Mouse (Mus musculus) retina, adult 2 months (tissue): ENCODE results near the gene Mmp21.
A peak's percentile ranks its signal among the peaks of the same experiment; 100 is the strongest.

Experiments
- DNase-seq: peaks from one replicate; pipeline ENCODE4 v3.0.0-alpha.2; 2012; ENCODE audit warnings: low read depth, low spot score

The Mmp21 gene

GRCm38 (mm10) chr7:133662467-133662866, 17.4 kb downstream of the Mmp21 start:
- DNase-seq, result no peak

- no peak for DNase-seq
These were observed 34.1 kb downstream of the Mmp21 start for GRCm38 (mm10) chr7:133645716-133646115.

DNA sequence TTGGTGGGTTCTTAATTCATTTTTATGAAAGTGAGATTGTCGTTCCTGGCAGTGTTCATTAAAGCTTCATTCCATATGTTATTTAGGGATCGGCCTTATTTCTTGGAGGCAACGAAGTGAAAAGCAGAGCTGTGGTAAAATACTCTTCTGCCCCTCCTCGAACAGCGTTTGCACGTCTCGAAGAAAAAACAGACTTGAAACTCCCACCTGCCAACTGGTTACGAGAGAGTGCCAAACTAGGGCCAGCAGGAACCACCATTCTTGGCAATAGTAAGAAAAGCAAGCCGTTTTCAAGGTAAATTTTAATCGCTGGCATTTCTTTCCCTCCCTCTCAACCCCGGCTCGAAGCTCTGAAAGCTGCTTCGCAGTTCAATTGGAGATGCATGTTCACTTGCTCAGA, 41.0 kb downstream of the Mmp21 start:
- no peak for DNase-seq

- DNase-seq, result no peak
These were observed 41.6 kb downstream of the Mmp21 start for GRCm38 (mm10) chr7:133638306-133638705.

DNA sequence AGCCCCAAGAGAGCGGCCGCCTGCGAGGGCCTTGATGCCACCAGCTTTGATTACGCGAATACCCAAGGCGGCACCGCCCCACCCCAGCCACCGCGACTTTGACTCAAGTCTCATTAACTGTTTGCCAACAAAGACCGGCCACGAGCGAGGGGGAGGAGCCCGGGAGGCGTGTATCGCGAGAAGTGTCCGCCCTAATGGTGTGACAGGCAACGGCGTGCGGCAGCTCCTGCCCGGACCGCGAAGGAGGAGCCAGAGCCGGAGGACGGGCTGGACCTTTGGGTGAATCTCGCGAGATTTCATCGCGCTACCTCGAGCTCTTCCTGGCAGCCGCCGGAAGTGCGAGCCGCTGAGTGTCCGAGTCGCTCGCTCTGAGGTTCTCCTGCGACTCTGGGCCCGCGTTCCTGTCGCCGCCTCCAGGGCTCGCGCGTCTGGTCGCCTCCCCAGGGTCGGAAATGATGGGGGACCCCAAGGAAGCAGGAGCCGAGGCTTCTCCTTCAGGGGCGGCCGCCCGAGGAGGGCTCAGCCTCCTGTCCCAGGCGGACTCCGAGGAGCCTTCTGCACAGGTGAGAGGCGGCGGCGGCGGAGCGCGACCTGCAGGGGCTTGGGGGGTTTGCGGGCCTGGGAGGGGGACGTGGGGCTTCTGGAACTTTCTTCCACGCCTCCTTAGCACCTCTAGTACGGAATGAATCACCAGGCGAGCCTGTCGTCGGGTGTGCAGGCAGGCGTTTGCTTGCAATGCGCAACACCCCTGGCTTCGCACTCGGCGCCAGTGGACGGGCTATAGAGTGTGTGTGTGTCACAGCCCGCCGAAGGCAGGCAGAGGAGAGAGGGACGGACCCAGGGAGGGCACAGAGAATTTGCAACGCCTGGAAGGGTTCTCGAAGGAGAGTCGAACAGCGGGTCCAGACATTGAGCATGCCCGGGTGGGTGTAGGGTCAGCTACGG, 42.2 kb downstream of the Mmp21 start, which contains the start of gene Edrf1:
Gene Edrf1, plus strand, starts transcription at position 183 of the 945 bp plus-strand sequence.
- DNase-seq, result peak; percentile 95

DNA sequence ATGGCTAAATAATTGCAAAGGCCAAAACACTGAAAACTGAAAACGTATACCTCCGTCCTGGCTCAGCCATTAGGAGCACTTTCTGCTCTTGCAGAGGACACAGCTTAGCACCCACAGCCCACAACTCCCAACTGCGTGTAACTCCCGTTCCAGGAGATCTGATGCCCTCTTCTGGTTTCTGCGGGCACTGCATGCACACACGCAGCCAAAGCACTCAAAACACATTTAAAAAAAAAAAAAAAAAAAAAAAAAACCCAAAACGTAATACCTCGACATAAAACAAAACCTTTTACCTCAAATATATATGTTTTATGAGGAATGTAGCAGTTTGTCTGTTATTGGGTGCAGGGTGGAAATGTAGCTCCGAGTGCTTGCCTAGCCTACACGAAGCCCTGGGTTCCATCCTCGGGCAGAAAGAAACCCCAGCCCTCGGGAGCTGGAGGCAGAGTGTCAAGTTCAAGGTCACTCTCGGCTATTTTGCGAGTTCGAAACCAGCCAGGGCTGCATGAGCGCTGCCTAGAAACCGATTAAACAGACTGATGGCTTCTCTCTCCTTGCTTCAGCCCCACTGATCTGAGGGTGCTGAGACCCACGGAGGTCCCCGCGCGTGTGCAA, 43.0 kb downstream of the Mmp21 start:
- DNase-seq, result peak; percentile 60

DNA sequence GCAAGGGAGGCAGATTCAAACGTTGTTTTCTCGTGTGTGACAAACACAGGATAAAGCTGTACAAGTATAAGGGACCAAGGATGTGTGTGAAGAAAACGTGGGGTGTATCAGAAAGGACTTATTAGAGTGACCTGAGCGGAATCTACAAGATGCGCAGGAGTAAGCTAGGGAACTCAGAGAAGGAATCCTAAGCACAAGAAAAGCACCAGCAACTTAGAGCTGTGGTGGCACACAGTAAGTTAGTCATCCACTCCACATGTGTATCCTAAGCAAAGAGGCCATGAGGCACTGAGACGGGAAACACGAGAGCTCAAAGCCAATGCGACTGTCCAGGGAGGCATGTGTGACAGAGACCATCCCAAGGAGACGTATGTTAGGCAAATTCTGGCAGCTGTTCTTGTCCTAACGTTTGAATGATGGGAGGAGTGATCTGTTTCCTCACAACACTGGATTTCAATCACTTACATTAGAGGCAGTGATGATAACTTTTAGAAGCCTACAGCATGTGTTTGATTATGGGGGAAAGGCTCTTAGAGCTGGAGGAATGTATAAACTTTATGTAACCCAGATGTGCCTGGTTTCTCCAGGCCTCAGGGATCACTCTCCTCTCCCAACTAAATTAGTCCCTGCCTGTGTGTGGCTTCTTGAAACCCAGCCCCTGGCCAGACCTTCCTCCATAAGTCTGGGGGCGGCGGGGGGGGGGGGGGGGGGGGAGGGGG, 44.8 kb downstream of the Mmp21 start:
- DNase-seq, result no peak

DNA sequence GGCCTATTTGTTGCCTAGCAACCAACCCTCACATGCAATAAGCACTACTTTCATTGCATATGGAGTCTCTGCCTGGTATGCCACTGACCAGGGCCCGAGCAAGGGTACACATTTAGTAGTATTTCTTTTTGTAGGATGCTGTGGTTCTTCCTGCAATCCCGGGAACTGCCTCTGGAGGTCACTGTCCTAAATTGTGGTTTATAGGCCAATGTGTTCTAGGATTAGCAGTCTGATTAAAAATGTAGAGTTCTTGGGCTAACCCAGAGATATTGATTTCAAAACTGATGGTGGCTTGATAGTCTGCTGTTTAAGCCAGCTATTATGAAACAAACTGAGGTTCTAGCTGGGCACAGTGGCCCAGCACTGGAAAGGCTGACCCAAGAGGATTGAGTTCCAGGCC, 47.4 kb downstream of the Mmp21 start:
- no peak for DNase-seq

DNA sequence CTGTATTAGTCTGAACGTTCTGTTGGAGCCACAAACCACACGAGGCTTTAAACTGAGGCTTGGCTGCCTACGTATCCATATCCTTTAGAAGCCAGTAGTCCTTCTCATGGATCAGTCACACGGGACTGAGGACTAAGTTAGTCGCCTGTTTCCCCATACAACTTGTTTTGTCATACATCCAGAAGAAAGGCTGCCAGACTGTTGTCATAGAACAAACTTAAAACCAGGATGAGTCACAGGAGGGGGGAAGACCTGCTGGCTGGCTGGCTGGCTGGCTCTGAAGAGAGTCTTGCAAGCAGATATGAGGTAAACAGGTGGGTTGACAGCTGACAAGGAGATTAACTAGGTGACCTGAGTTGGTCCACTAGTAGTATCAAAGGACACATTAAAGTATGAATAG, 49.0 kb downstream of the Mmp21 start:
- DNase-seq, result no peak

GRCm38 (mm10) chr7:133627184-133627936, 52.5 kb downstream of the Mmp21 start:
- no peak for DNase-seq
